Mouse (Mus musculus) myocyte (in vitro differentiated cells): ENCODE measurements around the gene Ptgds. TPM values are rescaled to one million over a fixed set of nuclear protein-coding genes. Genes with fewer than 3 reads are reported as not detected.
A peak's percentile ranks its signal among the peaks of the same experiment; 100 is the strongest.

Source experiments
- H3K27me3 ChIP-seq: one replicate; pipeline ENCODE4 v1.6.1; 2011; ENCODE audit not compliant: control insufficient read depth, insufficient read depth, insufficient read length
- H3K36me3 ChIP-seq: one replicate; pipeline ENCODE4 v1.6.1; 2011; ENCODE audit not compliant: control insufficient read depth, insufficient read depth
- H3K4me2 ChIP-seq: one replicate; pipeline ENCODE4 v1.6.1; 2011; ENCODE audit warnings: low read depth, control low read depth
- H3K4me3 ChIP-seq: one replicate; pipeline ENCODE4 v1.5.1; 2011; ENCODE audit warnings: mild to moderate bottlenecking, control low read depth, moderate library complexity
- H3K79me2 ChIP-seq: one replicate; pipeline ENCODE4 v1.6.1; 2011; ENCODE audit not compliant: control insufficient read depth, insufficient read depth
- H3ac ChIP-seq: one replicate; pipeline ENCODE4 v1.6.1; 2011; ENCODE audit not compliant: control insufficient read depth, insufficient read length
- CEBPB ChIP-seq: IDR thresholded peaks from 2 replicates; pipeline ENCODE4 v1.6.1; 2011; ENCODE audit warnings: mild to moderate bottlenecking, moderate library complexity; ENCODE audit not compliant: poor library complexity, insufficient read depth, severe bottlenecking
- E2F4 ChIP-seq: IDR thresholded peaks from one replicate; pipeline ENCODE4 v1.6.1; 2011; ENCODE audit warnings: mild to moderate bottlenecking, control low read depth, moderate library complexity; ENCODE audit not compliant: insufficient read depth
- MAX ChIP-seq: IDR thresholded peaks from one replicate; pipeline ENCODE4 v1.6.1; 2011; ENCODE audit warnings: low read depth, mild to moderate bottlenecking, control low read depth
- MYOD1 ChIP-seq, 3 experiments: IDR thresholded peaks; one replicate each; pipeline ENCODE4 v1.6.1; 2011; ENCODE audit warnings: control low read depth in 2 of 3, low read depth in 2 of 3, mild to moderate bottlenecking in 2 of 3, moderate library complexity in 1 of 3; ENCODE audit not compliant: insufficient read length in 2 of 3, control insufficient read depth in 1 of 3
- MYOG ChIP-seq, 3 experiments: IDR thresholded peaks; one replicate each; pipeline ENCODE4 v1.6.1; 2011; ENCODE audit warnings: control low read depth in 2 of 3, low read depth in 2 of 3, mild to moderate bottlenecking in 2 of 3; ENCODE audit not compliant: insufficient read length in 2 of 3, control insufficient read depth in 1 of 3, insufficient read depth in 1 of 3
- POLR2A ChIP-seq: IDR thresholded peaks from one replicate; pipeline ENCODE4 v1.6.1; 2011; ENCODE audit warnings: low read depth, mild to moderate bottlenecking, control low read depth, moderate library complexity; ENCODE audit not compliant: insufficient read length
- POLR2AphosphoS2 ChIP-seq: IDR thresholded peaks from one replicate; pipeline ENCODE4 v1.6.1; 2011; ENCODE audit warnings: low read depth, control low read depth; ENCODE audit not compliant: insufficient read length
- REST ChIP-seq: IDR thresholded peaks from one replicate; pipeline ENCODE4 v1.6.1; 2011; ENCODE audit warnings: mild to moderate bottlenecking, control low read depth, moderate library complexity; ENCODE audit not compliant: insufficient read depth, insufficient read length
- SRF ChIP-seq: IDR thresholded peaks from one replicate; pipeline ENCODE4 v1.6.1; 2011; ENCODE audit warnings: low read depth; ENCODE audit not compliant: control insufficient read depth, insufficient read length
- TCF12 ChIP-seq: IDR thresholded peaks from one replicate; pipeline ENCODE4 v1.6.1; 2011; ENCODE audit warnings: mild to moderate bottlenecking, control low read depth; ENCODE audit not compliant: poor library complexity, insufficient read depth, severe bottlenecking
- TCF3 ChIP-seq: IDR thresholded peaks from one replicate; pipeline ENCODE4 v1.6.1; 2011; ENCODE audit warnings: low read depth, control low read depth; ENCODE audit not compliant: insufficient read length
- USF1 ChIP-seq: IDR thresholded peaks from one replicate; pipeline ENCODE4 v1.6.1; 2011; ENCODE audit warnings: low read depth, mild to moderate bottlenecking, control low read depth, moderate library complexity
- polyA plus RNA-seq: library from polyadenylated mRNA; unstranded; fragments of >200 nt; fragmentation: generic; extraction: Trizol; gene quantifications from one replicate; pipeline ENCODE4 v1.2.1, GENCODE M21; 2012; ENCODE audit warnings: missing spikeins

Gene Ptgds
- polyA plus RNA-seq, 1 experiment = 9.8 TPM

GRCm38 (mm10) chr2:25465256-25465655 is 4.6 kb downstream of the Ptgds start:
- Histone ChIP-seq H3K4me3 (no peak overlapping the region), H3K4me2 (no peak overlapping the region), H3K27me3 (no peaks in the 10 kb centered on the region), H3ac (no peak overlapping the region), H3K79me2 (no peaks in the 10 kb centered on the region), H3K36me3 (no peaks in the 10 kb centered on the region)
- no peak for TF ChIP-seq E2F4
- TF ChIP-seq POLR2AphosphoS2 = no peak
- TF ChIP-seq SRF = no peak
- TF ChIP-seq USF1 = no peak
- TF ChIP-seq TCF3 = no peak
- TF ChIP-seq POLR2A = no peak
- TF ChIP-seq MYOG (IDR thresholded peaks at IDR 0.05; ENCODE audit: control insufficient read depth in 1 of 3, insufficient read depth in 1 of 3, insufficient read length in 2 of 3, low read depth in 2 of 3) = no peak
- no peak for TF ChIP-seq TCF12
- no peak for TF ChIP-seq MAX
- TF ChIP-seq REST = no peak
- no peak for TF ChIP-seq CEBPB
- TF ChIP-seq MYOD1 (IDR thresholded peaks at IDR 0.05; ENCODE audit: control insufficient read depth in 1 of 3, insufficient read length in 2 of 3, low read depth in 2 of 3) = no peak

- H3K36me3 ChIP-seq = no peaks in the 10 kb centered on the region
- no peak overlapping the region for H3K4me2 ChIP-seq
- no peaks in the 10 kb centered on the region for H3K27me3 ChIP-seq
- H3K79me2 ChIP-seq = no peaks in the 10 kb centered on the region
- TF ChIP-seq POLR2AphosphoS2 (no peak), TCF12 (no peak)
- H3K4me3 ChIP-seq = no peak overlapping the region
- H3ac ChIP-seq = no peak overlapping the region
Measured at GRCm38 (mm10) chr2:25463630-25464029, 6.2 kb downstream of the Ptgds start.

- H3K4me2 ChIP-seq = peak overlapping the region; percentile 85
- no peaks in the 10 kb centered on the region for H3K27me3 ChIP-seq
- TF ChIP-seq POLR2A (no peak), REST (no peak), CEBPB (no peak), MAX (no peak), MYOG (IDR thresholded peaks at IDR 0.05; ENCODE audit: control insufficient read depth in 1 of 3, insufficient read depth in 1 of 3, insufficient read length in 2 of 3, low read depth in 2 of 3) (no peak), USF1 (no peak), MYOD1 (IDR thresholded peaks at IDR 0.05; ENCODE audit: control insufficient read depth in 1 of 3, insufficient read length in 2 of 3, low read depth in 2 of 3) (no peak), POLR2AphosphoS2 (no peak), TCF12 (no peak), TCF3 (no peak)
- no peak overlapping the region for H3ac ChIP-seq
- H3K79me2 ChIP-seq = no peaks in the 10 kb centered on the region
- H3K4me3 ChIP-seq = peak overlapping the region; percentile 69
- H3K36me3 ChIP-seq = no peaks in the 10 kb centered on the region
Measured at GRCm38 (mm10) chr2:25461407-25461806, 8.4 kb downstream of the Ptgds start.

- TF ChIP-seq MAX = no peak
- peak; percentile 86 to 99 (median 99) for TF ChIP-seq MYOD1 (IDR thresholded peaks at IDR 0.05; ENCODE audit: control insufficient read depth in 1 of 3, insufficient read length in 2 of 3, low read depth in 2 of 3)
- peak; percentile 52 for TF ChIP-seq SRF
- peak; percentile 65 for TF ChIP-seq POLR2A
- TF ChIP-seq E2F4 = no peak
- TF ChIP-seq TCF12 = peak; percentile 93
- no peak for TF ChIP-seq CEBPB
- peak; percentile 88 to 100 (median 98) for TF ChIP-seq MYOG (IDR thresholded peaks at IDR 0.05; ENCODE audit: control insufficient read depth in 1 of 3, insufficient read depth in 1 of 3, insufficient read length in 2 of 3, low read depth in 2 of 3)
- no peak for TF ChIP-seq USF1
- TF ChIP-seq REST = no peak
- TF ChIP-seq POLR2AphosphoS2 = peak; percentile 32
- peak; percentile 89 for TF ChIP-seq TCF3
- H3K79me2 ChIP-seq = no peaks in the 10 kb centered on the region
- H3K36me3 ChIP-seq = no peaks in the 10 kb centered on the region
- peak within 1 kb of the TSS; percentile 57 for H3ac ChIP-seq
- peak within 1 kb of the TSS; percentile 69 for H3K4me3 ChIP-seq
- peak within 1 kb of the TSS; percentile 94 for H3K4me2 ChIP-seq
- H3K27me3 ChIP-seq = no peaks in the 10 kb centered on the region
Measured at GRCm38 (mm10) chr2:25460551-25461309, 9.1 kb downstream of the Ptgds start, which contains the start of gene Paxx. TSS of gene Paxx (minus strand) at chr2:25461094.

- Histone ChIP-seq H3ac (peak overlapping the region; percentile 57), H3K27me3 (no peaks in the 10 kb centered on the region), H3K4me2 (peak overlapping the region; percentile 94), H3K79me2 (no peaks in the 10 kb centered on the region), H3K36me3 (no peaks in the 10 kb centered on the region), H3K4me3 (peak overlapping the region; percentile 69)
- no peak for TF ChIP-seq REST
- no peak for TF ChIP-seq E2F4
- no peak for TF ChIP-seq CEBPB
- no peak for TF ChIP-seq MAX
- no peak for TF ChIP-seq TCF12
Measured at GRCm38 (mm10) chr2:25460135-25460534, 9.7 kb downstream of the Ptgds start.
